Mouse (Mus musculus) urinary bladder, adult 18-20 months (tissue): Measurements from ENCODE around the gene Vmn2r58.
"Not testable (repeated sequence)": the region's sequence is repeated elsewhere in the genome, so short reads cannot be mapped to it uniquely, and the experiment has no call there.

ENCODE experiments used
- DNase-seq, 2 experiments: peaks; one replicate each; pipeline ENCODE4 v3.0.0; 2022; ENCODE audit warnings: low spot score in 2 of 2, mixed read lengths in 2 of 2

Gene Vmn2r58

GRCm38 (mm10) chr7:41872612-41873011 is at the start of gene Vmn2r58:
Gene Vmn2r58 (minus strand): TSS chr7:41872712.
- DNase-seq, result not testable (repeated sequence)
